Mouse (Mus musculus) layer of hippocampus, postnatal 25 days (tissue): ENCODE results near the gene Lmln. TPM values are rescaled to one million over a fixed set of nuclear protein-coding genes. Genes with fewer than 3 reads are reported as not detected.
A peak's percentile ranks its signal among the peaks of the same experiment; 100 is the strongest.
"Not testable (repeated sequence)": the region's sequence is repeated elsewhere in the genome, so short reads cannot be mapped to it uniquely, and the experiment has no call there.

Experiments used
- DNase-seq, 2 experiments: peaks; one replicate each; pipeline ENCODE4 v3.0.0; 2022; ENCODE audit warnings: mixed read lengths in 2 of 2, low spot score in 1 of 2; ENCODE audit errors: extremely low spot score in 1 of 2
- total RNA-seq, 2 experiments: library from RNA; stranded (reverse); gene quantifications; 2 replicates each; pipeline ENCODE4 v1.2.3; 2021

Lmln gene
- 10 to 100 TPM; 16.5 to 18.1 TPM for total RNA-seq

GRCm38 (mm10) chr16:33062024-33062681, at the start of gene Lmln:
Gene Lmln, plus strand, starts transcription at chr16:33062521.
- DNase-seq, result peak; percentile 77 to 80

GRCm38 (mm10) chr16:33013801-33014200, 48.5 kb upstream of the Lmln start:
- no peak for DNase-seq

GRCm38 (mm10) chr16:33014921-33015320, 47.4 kb upstream of the Lmln start:
- DNase-seq, result no peak

- DNase-seq, result no peak
Measured at GRCm38 (mm10) chr16:33015396-33015907, 46.9 kb upstream of the Lmln start.

- DNase-seq, result no peak
Measured at GRCm38 (mm10) chr16:33015986-33016385, 46.3 kb upstream of the Lmln start.

- DNase-seq, result no peak
Measured at GRCm38 (mm10) chr16:33017677-33018349, 44.5 kb upstream of the Lmln start.

GRCm38 (mm10) chr16:33019117-33019770, 43.1 kb upstream of the Lmln start:
- no peak for DNase-seq

GRCm38 (mm10) chr16:33021381-33021780, 40.9 kb upstream of the Lmln start:
- no peak for DNase-seq

- DNase-seq, result peak; percentile 76 to 93
Measured at GRCm38 (mm10) chr16:33023750-33024149, 38.6 kb upstream of the Lmln start.

- no peak for DNase-seq
Measured at GRCm38 (mm10) chr16:33024456-33025104, 37.7 kb upstream of the Lmln start.

GRCm38 (mm10) chr16:33026357-33026756, 36.0 kb upstream of the Lmln start:
- no peak for DNase-seq

- no peak for DNase-seq
Measured at GRCm38 (mm10) chr16:33036006-33036405, 26.3 kb upstream of the Lmln start.

GRCm38 (mm10) chr16:33042682-33043081, 19.6 kb upstream of the Lmln start:
- DNase-seq, result no peak

- DNase-seq, result no peak
Measured at GRCm38 (mm10) chr16:33043268-33043667, 19.1 kb upstream of the Lmln start.

GRCm38 (mm10) chr16:33048004-33048403, 14.3 kb upstream of the Lmln start:
- no peak for DNase-seq

- DNase-seq, result no peak
Measured at GRCm38 (mm10) chr16:33048686-33049085, 13.6 kb upstream of the Lmln start.

GRCm38 (mm10) chr16:33049809-33050208, 12.5 kb upstream of the Lmln start:
- DNase-seq, result no peak

GRCm38 (mm10) chr16:33053141-33053540, 9.2 kb upstream of the Lmln start:
- DNase-seq, result no peak

- DNase-seq, result not testable (repeated sequence)
Measured at GRCm38 (mm10) chr16:33054927-33055326, 7.4 kb upstream of the Lmln start.

- DNase-seq, result no peak
Measured at GRCm38 (mm10) chr16:33055655-33056054, 6.7 kb upstream of the Lmln start.
